Mouse (Mus musculus): ENCODE data around the gene 9130213A22Rik. TPM values are rescaled to one million over a fixed set of nuclear protein-coding genes. Genes with fewer than 3 reads are reported as not detected.
A peak's percentile ranks its signal among the peaks of the same experiment; 100 is the strongest.

9130213A22Rik gene
- polyA plus RNA-seq, 1 experiment from 2014 or later = 0.11 TPM

DNA sequence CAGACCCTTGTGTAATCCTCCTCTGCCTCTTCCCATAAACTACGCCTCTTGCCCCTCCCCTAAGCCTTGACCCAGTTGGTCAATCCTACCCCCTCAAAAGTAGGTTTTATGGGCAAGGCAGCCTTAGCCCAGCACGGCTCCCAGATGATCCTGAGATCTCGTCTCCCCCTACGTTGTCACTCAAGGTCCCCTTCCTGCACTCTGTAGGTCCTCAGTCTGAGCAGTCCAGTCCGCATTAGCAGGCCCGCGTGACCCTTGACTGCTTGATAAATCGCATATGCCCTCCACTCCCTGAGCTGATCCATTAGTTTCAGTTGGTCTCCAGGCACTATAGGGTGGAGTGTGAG is 12.2 kb upstream of the 9130213A22Rik start:
- H3K4me2 ChIP-seq = peak overlapping the region; percentile 70
- H3K27ac ChIP-seq = no peak overlapping the region
- no peak; the same call in 1 of the 2 replicates for ATAC-seq (ENCODE audit: low FRiP score)
- H3K27me3 ChIP-seq = peaks cover 27% of the 10 kb centered on the region
- H3K4me3 ChIP-seq (replicated peaks) = peak overlapping the region; percentile 47
- H3K9ac ChIP-seq = peak overlapping the region; percentile 55; the same call in 1 of the 2 replicates
- H3K36me3 ChIP-seq (replicated peaks) = no peaks in the 10 kb centered on the region
- H3K4me1 ChIP-seq = peaks cover 13% of the 10 kb centered on the region
- 28% methylated on average over 8 of the region's 8 CpGs for WGBS
- H3K9me3 ChIP-seq = no peaks in the 10 kb centered on the region

DNA sequence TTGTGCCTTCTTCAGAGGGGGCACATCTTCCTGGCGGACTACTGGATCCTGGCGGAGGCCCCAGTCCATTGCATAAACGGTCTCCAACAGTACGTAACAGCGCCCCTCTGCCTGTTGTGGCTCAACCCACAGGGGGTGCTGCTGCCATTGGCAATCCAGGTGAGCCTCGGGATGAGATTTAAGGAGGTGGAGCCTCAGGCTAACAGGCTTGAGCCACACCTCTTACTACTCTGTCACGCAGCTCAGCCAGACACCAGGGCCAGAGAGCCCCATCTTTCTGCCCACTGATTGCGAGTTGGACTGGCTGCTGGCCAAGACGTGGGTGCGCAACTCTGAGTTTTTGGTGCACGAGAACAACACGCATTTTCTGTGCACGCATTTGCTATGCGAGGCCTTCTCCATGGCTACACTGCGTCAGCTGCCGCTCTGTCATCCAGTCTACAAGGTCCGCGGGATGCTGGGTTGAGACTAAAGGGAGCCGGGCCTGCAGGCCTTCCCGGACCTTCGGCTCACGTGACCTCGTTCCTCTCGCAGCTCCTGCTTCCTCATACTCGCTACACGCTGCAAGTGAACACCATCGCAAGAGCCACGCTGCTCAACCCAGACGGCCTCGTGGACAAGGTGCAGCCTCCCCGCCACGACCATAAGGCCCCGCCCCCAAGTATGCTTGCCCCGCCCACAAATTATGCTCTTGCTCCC is 11.7 kb upstream of the 9130213A22Rik start:
- peaks cover 13% of the 10 kb centered on the region for H3K4me1 ChIP-seq
- peaks cover 25% of the 10 kb centered on the region for H3K27me3 ChIP-seq
- no peak overlapping the region; the same call in 1 of the 2 replicates for H3K27ac ChIP-seq
- H3K9ac ChIP-seq = peak overlapping the region; percentile 55
- peak overlapping the region; percentile 47 for H3K4me3 ChIP-seq (replicated peaks)
- H3K4me2 ChIP-seq = peak overlapping the region; percentile 70
- no peaks in the 10 kb centered on the region for H3K36me3 ChIP-seq (replicated peaks)
- H3K9me3 ChIP-seq = no peaks in the 10 kb centered on the region
- ATAC-seq (ENCODE audit: low FRiP score) = peak; percentile 75
- WGBS = 3% methylated on average over 34 of the region's 34 CpGs

DNA sequence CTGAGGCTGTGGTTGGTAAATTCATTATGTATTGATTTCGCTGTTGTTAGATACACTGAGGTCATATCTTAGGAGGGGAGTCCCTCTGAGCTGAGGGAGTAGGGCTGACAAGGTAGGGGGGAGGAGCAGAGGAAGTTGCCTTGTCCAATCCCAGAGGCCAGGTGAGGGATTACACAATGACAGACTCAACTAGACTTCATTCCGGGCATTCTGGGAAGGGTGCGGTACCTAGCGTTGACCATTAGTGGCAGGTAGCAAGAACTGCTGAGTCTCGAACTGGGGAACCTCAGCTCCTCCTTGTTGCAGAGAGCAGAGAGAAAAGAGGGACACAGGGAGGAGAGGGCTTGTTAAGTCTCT is 11.2 kb upstream of the 9130213A22Rik start:
- H3K9me3 ChIP-seq = no peaks in the 10 kb centered on the region
- H3K4me1 ChIP-seq = peaks cover 13% of the 10 kb centered on the region
- ATAC-seq (ENCODE audit: low FRiP score) = no peak
- 17% methylated on average over 5 of the region's 5 CpGs for WGBS
- no peak overlapping the region; the same call in 1 of the 2 replicates for H3K9ac ChIP-seq
- H3K4me2 ChIP-seq = peak overlapping the region; percentile 70
- no peaks in the 10 kb centered on the region for H3K36me3 ChIP-seq (replicated peaks)
- peak overlapping the region; percentile 47 for H3K4me3 ChIP-seq (replicated peaks)
- H3K27ac ChIP-seq = no peak overlapping the region
- peaks cover 25% of the 10 kb centered on the region for H3K27me3 ChIP-seq

DNA sequence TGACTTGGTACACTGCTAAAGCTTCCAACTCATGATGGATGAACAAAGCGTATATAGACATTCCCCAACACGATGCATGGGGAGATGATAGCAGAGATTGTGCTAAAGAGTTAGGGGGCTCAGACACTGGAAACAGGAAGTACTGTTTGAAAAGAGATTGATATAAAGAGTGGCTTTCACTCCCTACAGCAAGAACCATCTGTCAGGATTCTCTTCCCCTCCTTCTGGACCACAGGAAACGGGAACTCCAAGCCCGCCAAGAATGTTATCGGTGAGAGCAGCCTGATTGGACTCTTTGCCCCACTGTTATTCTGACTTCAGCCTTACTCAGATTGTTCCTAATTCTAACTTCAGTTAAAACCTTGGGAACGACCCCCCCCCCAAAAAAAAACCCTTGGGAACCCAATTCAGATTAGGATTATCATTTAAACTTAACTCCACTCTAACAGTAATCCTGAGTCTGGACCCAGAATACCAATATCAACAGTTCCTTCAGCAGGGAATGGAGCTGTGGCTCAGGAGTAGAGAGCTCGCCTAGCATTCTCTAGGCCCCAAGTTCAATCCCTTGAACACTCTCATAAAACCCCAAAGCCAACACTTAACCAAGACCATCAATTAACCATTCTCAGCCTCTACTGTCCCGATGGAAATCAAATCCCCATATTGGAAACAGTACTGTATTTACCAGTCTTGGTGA is 6.2 kb upstream of the 9130213A22Rik start:
- Histone ChIP-seq H3K9me3 (no peaks in the 10 kb centered on the region), H3K4me1 (peaks cover 13% of the 10 kb centered on the region), H3K36me3 (replicated peaks) (no peaks in the 10 kb centered on the region), H3K9ac (no peak overlapping the region), H3K4me2 (no peak overlapping the region), H3K27ac (no peak overlapping the region), H3K4me3 (replicated peaks) (no peak overlapping the region), H3K27me3 (peaks cover 38% of the 10 kb centered on the region)
- WGBS = 82% methylated on average over 8 of the region's 8 CpGs
- ATAC-seq (ENCODE audit: low FRiP score) = no peak

DNA sequence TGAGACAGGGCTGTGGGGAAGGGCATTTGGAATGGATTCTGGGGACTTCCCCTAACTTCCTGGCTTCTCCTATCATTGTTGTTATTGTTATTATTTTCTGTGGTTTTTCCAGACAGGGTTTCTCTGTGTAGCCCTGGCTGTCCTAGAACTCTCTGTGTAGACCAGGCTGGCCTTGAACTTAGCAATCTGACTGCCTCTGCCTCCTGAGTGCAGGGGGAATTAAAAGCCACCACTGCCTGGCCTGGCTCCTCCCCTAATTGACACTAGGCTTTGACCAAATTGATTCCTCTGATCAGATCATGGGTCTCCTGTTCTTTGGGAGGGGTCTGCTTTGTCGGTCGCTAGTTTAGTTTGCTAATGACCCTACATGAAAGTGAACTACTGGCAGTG is 4.3 kb upstream of the 9130213A22Rik start:
- Histone ChIP-seq H3K9me3 (no peaks in the 10 kb centered on the region), H3K4me1 (peaks cover 20% of the 10 kb centered on the region), H3K4me3 (replicated peaks) (no peak overlapping the region), H3K27me3 (peaks cover 25% of the 10 kb centered on the region), H3K9ac (no peak overlapping the region), H3K27ac (no peak overlapping the region), H3K4me2 (peak overlapping the region; percentile 67; the same call in 1 of the 2 replicates), H3K36me3 (replicated peaks) (no peaks in the 10 kb centered on the region)
- WGBS = 50% methylated on average over 2 of the region's 2 CpGs
- ATAC-seq (ENCODE audit: low FRiP score) = no peak

DNA sequence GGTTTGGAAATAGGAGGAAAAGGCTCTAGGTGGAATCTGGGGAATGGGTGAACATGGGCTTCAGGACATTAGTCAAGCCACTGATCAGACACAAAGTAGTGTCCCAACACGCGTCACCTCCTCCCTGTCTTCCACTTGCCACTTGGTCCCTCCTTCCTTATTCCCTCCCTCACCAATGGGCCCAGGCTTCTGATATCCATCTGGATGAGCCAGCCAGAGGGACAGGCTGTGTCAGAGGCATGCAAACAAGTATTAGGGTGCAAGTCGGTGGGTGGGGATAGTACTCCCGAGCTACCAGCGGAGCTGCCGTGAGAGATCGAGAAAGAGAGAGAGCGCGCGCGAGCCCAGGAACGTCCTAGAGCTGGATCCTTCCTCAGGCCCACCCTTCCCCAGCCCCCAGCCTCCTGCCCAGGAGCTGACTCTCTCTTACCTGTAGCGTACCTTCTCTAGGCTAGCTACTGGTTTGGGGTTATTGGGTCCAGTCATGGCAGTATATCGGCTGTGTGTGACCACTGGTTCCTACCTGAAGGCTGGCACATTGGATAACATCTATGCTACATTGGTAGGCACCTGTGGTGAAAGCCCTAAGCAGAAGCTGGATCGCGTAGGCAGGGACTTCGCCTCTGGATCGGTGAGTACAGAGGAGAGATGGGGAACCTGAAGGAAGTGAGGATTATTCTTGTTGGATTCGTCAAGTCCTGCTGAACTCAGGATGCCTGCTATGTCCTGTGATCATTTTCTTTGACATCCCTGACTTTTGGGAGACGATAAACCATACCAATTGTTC is 3.7 kb upstream of the 9130213A22Rik start:
- no peak overlapping the region for H3K27ac ChIP-seq
- peak overlapping the region; percentile 59 for H3K4me3 ChIP-seq (replicated peaks)
- H3K36me3 ChIP-seq (replicated peaks) = no peaks in the 10 kb centered on the region
- no peak for ATAC-seq (ENCODE audit: low FRiP score)
- H3K4me2 ChIP-seq = peak overlapping the region; percentile 67
- peaks cover 25% of the 10 kb centered on the region for H3K27me3 ChIP-seq
- WGBS = 10% methylated on average over 19 of the region's 20 CpGs
- peak overlapping the region; percentile 63 for H3K9ac ChIP-seq
- H3K9me3 ChIP-seq = no peaks in the 10 kb centered on the region
- peaks cover 26% of the 10 kb centered on the region for H3K4me1 ChIP-seq

DNA sequence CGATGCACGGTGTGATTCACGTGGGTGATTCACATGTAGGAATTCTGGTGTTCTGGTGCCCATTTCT is 3.3 kb upstream of the 9130213A22Rik start, which contains the start of gene Aloxe3:
Gene Aloxe3 (plus strand): TSS at position 45 of the 67 bp plus-strand sequence.
- Histone ChIP-seq H3K9me3 (no peaks in the 10 kb centered on the region), H3K27ac (0 out of 2 replicates have a peak within 1 kb of the TSS, but pooled peaks have one; percentile 53), H3K4me2 (peak within 1 kb of the TSS; percentile 67), H3K4me1 (peaks cover 30% of the 10 kb centered on the region), H3K27me3 (peaks cover 29% of the 10 kb centered on the region), H3K9ac (peak within 1 kb of the TSS; percentile 63), H3K36me3 (replicated peaks) (no peaks in the 10 kb centered on the region), H3K4me3 (replicated peaks) (peak within 1 kb of the TSS; percentile 59)
- ATAC-seq (ENCODE audit: low FRiP score) = no peak
- 4% methylated on average over 3 of the region's 3 CpGs for WGBS

DNA sequence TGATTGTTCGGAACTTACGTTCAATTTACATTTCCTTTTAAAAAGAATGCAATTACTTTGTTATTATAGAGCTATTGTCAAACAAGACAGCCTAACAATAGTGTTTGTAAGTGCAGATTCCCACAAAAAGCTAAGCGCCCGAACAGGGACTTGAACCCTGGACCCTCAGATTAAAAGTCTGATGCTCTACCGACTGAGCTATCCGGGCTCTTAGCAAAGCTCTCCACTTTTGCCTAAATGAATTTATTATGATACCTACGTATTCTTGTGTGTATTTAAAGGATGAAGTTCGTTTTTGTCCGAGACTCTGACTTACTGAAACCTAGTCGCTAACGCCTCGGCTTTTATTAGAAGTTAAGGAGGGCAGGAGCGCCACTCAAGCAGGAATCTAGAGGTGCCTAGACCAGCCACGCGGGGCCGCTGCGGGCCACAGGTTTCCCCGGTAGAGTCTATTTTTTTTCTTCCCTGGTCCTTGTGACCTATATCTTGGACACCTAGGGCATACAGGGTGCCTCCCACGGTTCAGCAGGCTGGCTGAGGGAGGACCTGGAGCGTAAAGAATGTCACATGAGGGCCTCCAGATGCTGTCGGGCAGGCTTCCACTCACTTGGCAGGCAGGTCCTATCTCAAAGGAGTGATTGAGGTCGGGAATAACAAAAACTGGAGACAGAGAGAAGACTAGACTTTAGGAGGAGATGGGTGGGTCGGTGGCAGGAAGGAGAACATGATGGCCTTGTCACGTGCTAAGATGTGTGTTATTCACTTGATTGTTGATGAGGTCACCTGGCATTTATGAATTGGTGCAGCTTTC is 2.9 kb upstream of the 9130213A22Rik start:
- under 1% methylated on average over 24 of the region's 24 CpGs for WGBS
- Histone ChIP-seq H3K27ac (0 out of 2 replicates have a peak overlapping the region, but pooled peaks have one; percentile 53), H3K4me1 (peaks cover 34% of the 10 kb centered on the region), H3K36me3 (replicated peaks) (no peaks in the 10 kb centered on the region), H3K4me3 (replicated peaks) (peak overlapping the region; percentile 59), H3K27me3 (peaks cover 33% of the 10 kb centered on the region), H3K4me2 (peak overlapping the region; percentile 67), H3K9ac (peak overlapping the region; percentile 63), H3K9me3 (no peaks in the 10 kb centered on the region)
- ATAC-seq (ENCODE audit: low FRiP score) = peak; percentile 28

DNA sequence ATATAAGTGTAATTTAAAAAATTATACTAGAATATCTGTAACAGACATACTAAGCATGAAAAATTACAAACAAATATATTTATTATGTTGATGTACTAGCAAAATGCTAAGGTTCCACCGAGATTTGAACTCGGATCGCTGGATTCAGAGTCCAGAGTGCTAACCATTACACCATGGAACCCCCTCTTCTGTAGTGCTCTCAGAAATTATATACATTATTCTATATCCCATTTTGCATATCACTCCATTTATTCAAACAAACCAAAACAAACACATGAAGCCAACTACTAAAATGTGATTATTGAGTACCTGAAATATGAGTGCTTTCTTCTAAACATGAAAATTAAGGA is 2.1 kb upstream of the 9130213A22Rik start:
- H3K4me1 ChIP-seq = peaks cover 42% of the 10 kb centered on the region
- H3K9me3 ChIP-seq = no peaks in the 10 kb centered on the region
- H3K36me3 ChIP-seq (replicated peaks) = no peaks in the 10 kb centered on the region
- peak overlapping the region; percentile 91; the same call in 1 of the 2 replicates for H3K4me2 ChIP-seq
- 0% methylated on average over 3 of the region's 3 CpGs for WGBS
- H3K27me3 ChIP-seq = peaks cover 41% of the 10 kb centered on the region
- peak overlapping the region; percentile 80 for H3K4me3 ChIP-seq (replicated peaks)
- no peak overlapping the region for H3K9ac ChIP-seq
- ATAC-seq (ENCODE audit: low FRiP score) = no peak
- H3K27ac ChIP-seq = no peak overlapping the region

DNA sequence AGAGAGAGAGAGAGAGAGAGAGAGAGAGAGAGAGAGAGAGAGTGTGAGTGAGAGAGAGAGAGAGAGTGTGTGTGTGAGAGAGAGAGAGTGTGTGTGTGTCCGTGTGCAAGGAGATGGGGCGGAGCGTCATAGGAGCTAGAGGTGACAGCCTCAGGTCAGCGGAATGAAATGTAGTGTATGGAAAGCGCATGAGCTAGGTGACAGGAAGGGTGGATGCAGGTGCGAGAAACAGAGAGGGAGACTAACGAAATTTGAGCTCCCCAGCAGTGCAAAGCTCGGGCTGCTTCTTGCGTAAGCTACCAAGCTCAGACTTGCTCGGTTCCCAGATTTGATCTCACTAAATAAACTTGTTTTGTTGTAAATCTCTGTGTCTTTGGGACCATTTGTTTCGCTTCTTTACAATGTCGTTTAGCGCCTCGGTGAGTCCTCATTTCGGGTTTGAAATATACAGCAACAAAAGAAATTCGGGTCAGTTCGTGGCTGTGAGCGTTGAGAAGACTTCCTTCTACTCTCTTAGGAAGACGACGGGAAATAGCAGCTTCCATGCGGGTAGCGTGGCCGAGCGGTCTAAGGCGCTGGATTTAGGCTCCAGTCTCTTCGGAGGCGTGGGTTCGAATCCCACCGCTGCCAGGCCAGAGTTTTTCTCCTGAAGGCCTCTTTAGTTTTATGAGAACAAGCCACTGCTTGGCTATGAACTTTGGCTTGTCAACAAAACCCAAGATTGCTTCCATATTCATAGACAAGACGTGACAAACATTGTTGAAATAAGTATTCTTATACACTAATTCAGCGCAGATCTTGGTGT is 1.5 kb upstream of the 9130213A22Rik start:
- Histone ChIP-seq H3K36me3 (replicated peaks) (no peaks in the 10 kb centered on the region), H3K4me2 (peak overlapping the region; percentile 91), H3K4me3 (replicated peaks) (peak overlapping the region; percentile 80), H3K9me3 (no peaks in the 10 kb centered on the region), H3K9ac (peak overlapping the region; percentile 47), H3K4me1 (peaks cover 48% of the 10 kb centered on the region), H3K27ac (peak overlapping the region; percentile 77), H3K27me3 (peaks cover 43% of the 10 kb centered on the region)
- under 1% methylated on average over 31 of the region's 31 CpGs for WGBS
- peak; percentile 60 for ATAC-seq (ENCODE audit: low FRiP score)

DNA sequence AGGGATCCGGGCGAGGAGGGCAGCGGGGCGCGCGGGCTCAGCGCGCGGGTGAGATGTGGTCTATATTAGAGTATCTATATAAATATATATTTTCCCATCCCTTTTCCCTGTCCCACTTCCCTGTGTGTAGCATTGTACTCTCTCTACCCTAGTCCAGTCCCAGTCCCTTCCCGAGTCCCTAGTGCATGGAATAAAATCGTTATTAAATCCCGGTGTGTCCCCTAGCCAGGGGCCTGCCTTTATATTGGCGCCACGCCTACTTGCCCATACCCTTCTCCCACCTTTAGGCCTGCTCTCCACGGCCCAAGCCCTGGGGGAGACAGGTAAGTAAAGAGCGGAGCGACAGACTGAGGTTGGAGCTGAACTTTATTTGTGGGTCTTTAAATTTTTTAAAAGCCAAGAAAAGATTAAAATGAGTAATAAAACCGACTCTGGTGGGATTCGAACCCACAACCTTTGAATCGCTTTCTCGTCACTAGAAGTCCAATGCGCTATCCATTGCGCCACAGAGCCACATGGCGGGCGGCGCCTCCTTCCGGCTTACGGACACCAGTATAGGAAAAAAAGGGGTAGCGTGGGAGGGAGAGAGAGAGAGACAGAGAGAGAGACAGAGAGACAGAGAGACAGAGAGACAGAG is 785 bp upstream of the 9130213A22Rik start:
- Histone ChIP-seq H3K27ac (peak overlapping the region; percentile 86), H3K9ac (peak overlapping the region; percentile 77), H3K27me3 (peaks cover 39% of the 10 kb centered on the region), H3K36me3 (replicated peaks) (no peaks in the 10 kb centered on the region), H3K9me3 (no peaks in the 10 kb centered on the region), H3K4me3 (replicated peaks) (peak overlapping the region; percentile 80), H3K4me2 (peak overlapping the region; percentile 91), H3K4me1 (peaks cover 52% of the 10 kb centered on the region)
- peak; percentile 8; the same call in 1 of the 2 replicates for ATAC-seq (ENCODE audit: low FRiP score)
- WGBS = under 1% methylated on average over 29 of the region's 29 CpGs
